Mouse (Mus musculus) C2C12 (cell line): ENCODE measurements around the gene Mapk8ip1. TPM values are rescaled to one million over a fixed set of nuclear protein-coding genes. Genes with fewer than 3 reads are reported as not detected.

Experiments
- H3K27me3 ChIP-seq: one replicate; pipeline ENCODE4 v1.6.1; 2011; ENCODE audit not compliant: control insufficient read depth, insufficient read depth, insufficient read length
- H3K36me3 ChIP-seq: one replicate; pipeline ENCODE4 v1.6.1; 2011; ENCODE audit not compliant: control insufficient read depth, insufficient read depth
- H3K4me3 ChIP-seq: one replicate; pipeline ENCODE4 v1.5.1; 2011; ENCODE audit warnings: mild to moderate bottlenecking, control low read depth; ENCODE audit not compliant: poor library complexity, insufficient read depth, severe bottlenecking
- H3K79me2 ChIP-seq: one replicate; pipeline ENCODE4 v1.6.1; 2011; ENCODE audit not compliant: control insufficient read depth, insufficient read depth
- H3K79me3 ChIP-seq: one replicate; pipeline ENCODE4 v1.6.1; 2011; ENCODE audit warnings: low read depth, control low read depth
- H3ac ChIP-seq: one replicate; pipeline ENCODE3; 2011; ENCODE audit warnings: low read depth; ENCODE audit not compliant: control insufficient read depth, insufficient read length
- CEBPB ChIP-seq: IDR thresholded peaks from one replicate; pipeline ENCODE4 v1.6.1; 2011; ENCODE audit warnings: low read depth, mild to moderate bottlenecking, control low read depth, moderate library complexity
- CTCF ChIP-seq: IDR thresholded peaks from one replicate; pipeline ENCODE4 v1.5.1; 2011; ENCODE audit not compliant: control insufficient read depth, insufficient read depth, insufficient read length
- FOSL1 ChIP-seq: IDR thresholded peaks from one replicate; pipeline ENCODE4 v1.8.0; 2011; ENCODE audit warnings: mild to moderate bottlenecking, low read length; ENCODE audit not compliant: poor library complexity, insufficient read depth, severe bottlenecking
- MAX ChIP-seq: IDR thresholded peaks from one replicate; pipeline ENCODE4 v1.6.1; 2011; ENCODE audit warnings: mild to moderate bottlenecking, control low read depth
- MYOD1 ChIP-seq: IDR thresholded peaks from one replicate; pipeline ENCODE4 v1.6.1; 2011; ENCODE audit warnings: low read depth; ENCODE audit not compliant: control insufficient read depth, insufficient read length
- MYOG ChIP-seq: IDR thresholded peaks from one replicate; pipeline ENCODE4 v1.6.1; 2011; ENCODE audit not compliant: control insufficient read depth, insufficient read length; ENCODE audit errors: extremely low read depth
- USF1 ChIP-seq: IDR thresholded peaks from one replicate; pipeline ENCODE4 v1.6.1; 2011; ENCODE audit warnings: low read depth, mild to moderate bottlenecking, control low read depth, moderate library complexity
- polyA plus RNA-seq: library from polyadenylated mRNA; unstranded; fragments of >200 nt; fragmentation: generic; extraction: Trizol; gene quantifications from one replicate; pipeline ENCODE4 v1.2.1, GENCODE M21; 2012; ENCODE audit warnings: missing spikeins

Mapk8ip1 gene
- polyA plus RNA-seq, 1 experiment = 18.8 TPM

DNA sequence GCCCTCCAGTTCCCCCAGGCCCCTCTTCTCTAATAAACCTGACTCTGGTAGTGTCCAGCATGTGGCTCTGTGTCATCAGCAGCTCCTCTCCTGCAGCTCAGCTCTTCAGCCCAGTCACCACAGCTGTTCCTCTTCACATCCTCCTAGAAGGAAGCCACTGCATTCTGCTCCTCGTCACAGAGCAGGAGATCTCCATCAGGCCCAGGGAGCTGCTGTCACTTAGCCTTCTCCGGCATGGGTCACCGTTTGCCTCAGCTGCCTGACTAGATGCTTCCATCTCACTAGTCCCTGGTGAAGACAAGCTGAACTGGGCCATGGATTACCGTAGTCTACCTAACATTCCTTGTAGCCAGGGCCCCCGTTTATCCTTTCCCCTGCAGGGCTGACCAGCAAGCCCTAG is 19.9 kb downstream of the Mapk8ip1 start:
- peaks cover under 1% of the 10 kb centered on the region for H3K79me3 ChIP-seq
- no peak for TF ChIP-seq MAX
- TF ChIP-seq USF1 = no peak
- TF ChIP-seq CEBPB = no peak
- TF ChIP-seq MYOG = no peak
- no peak for TF ChIP-seq FOSL1
- TF ChIP-seq CTCF = no peak
- no peak for TF ChIP-seq MYOD1
- peaks cover 11% of the 10 kb centered on the region for H3K79me2 ChIP-seq
- peaks cover 26% of the 10 kb centered on the region for H3K36me3 ChIP-seq
- H3ac ChIP-seq = no peak overlapping the region
- H3K4me3 ChIP-seq = no peak overlapping the region
- no peaks in the 10 kb centered on the region for H3K27me3 ChIP-seq

DNA sequence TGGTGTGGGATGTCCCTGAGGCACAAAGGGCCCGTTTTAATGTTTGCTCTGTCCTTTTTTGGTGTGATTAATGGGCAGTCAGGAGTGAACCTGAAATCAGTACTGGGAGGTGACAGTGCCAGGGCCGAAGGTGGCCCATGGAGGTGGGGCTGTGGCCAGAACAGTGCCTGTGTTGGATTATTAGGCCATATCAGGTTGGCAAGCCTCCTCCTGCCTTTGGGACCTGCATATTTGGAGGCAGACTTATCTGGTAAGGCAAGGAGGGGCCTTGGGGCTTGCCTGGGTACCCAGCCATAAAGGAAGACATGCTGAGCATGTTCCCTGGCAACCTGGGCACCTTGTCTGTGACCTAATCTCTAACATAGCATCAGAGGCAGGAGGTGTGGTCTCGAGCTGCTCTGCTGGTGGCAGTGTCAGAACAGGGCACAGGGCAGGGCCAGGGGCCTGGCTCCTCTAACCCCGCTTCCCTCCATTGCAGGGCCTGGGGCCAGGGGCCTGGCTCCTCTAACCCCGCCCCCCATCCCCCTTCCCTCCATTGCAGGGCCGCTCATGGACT is 20.5 kb downstream of the Mapk8ip1 start:
- Histone ChIP-seq H3K79me3 (peaks cover 2% of the 10 kb centered on the region), H3ac (no peak overlapping the region), H3K27me3 (no peaks in the 10 kb centered on the region), H3K79me2 (peaks cover 17% of the 10 kb centered on the region), H3K36me3 (peaks cover 26% of the 10 kb centered on the region), H3K4me3 (no peak overlapping the region)
- TF ChIP-seq CTCF = no peak
- TF ChIP-seq USF1 = no peak
- TF ChIP-seq MAX = no peak
- no peak for TF ChIP-seq MYOG
- TF ChIP-seq MYOD1 = no peak
- TF ChIP-seq CEBPB = no peak
- no peak for TF ChIP-seq FOSL1

DNA sequence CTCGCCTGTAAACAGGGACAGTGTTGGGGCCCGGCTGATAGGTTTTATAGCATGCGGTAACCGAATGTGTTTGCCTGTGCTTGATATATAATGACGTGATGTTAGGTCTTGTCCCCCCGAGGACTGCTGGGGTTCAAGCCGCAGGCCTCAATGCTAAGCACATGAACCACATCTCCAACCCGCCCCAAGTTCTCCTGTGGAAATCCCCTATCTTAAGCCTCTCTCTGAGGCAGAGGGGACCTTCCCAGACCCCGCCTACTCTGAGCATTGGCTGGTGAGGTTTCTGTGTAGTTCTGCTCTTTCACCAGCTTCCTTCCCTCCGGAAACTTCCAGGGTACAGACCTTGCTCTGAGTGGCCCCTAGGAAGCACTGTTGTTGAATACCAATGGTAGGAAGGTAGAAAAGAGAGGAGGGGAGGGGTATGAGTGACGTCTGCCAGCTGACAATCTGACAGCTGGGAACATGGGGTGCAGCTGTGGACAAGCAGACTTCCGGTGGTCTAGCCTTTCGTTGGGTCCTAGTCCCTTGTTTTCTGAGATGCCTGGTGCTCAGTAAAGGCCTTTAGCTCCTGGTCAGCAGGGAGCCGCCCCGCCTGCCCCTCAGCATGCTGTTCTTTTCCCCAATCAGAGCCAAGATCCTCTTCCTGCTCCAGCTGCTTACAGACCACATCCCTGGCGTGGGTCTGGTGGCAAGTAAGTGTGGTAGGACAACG is 21.1 kb downstream of the Mapk8ip1 start:
- H3K79me3 ChIP-seq = peaks cover 2% of the 10 kb centered on the region
- H3ac ChIP-seq = no peak overlapping the region
- H3K27me3 ChIP-seq = no peaks in the 10 kb centered on the region
- peaks cover 20% of the 10 kb centered on the region for H3K79me2 ChIP-seq
- H3K4me3 ChIP-seq = no peak overlapping the region
- H3K36me3 ChIP-seq = peaks cover 26% of the 10 kb centered on the region
- TF ChIP-seq MYOD1 (no peak), MYOG (no peak)

DNA sequence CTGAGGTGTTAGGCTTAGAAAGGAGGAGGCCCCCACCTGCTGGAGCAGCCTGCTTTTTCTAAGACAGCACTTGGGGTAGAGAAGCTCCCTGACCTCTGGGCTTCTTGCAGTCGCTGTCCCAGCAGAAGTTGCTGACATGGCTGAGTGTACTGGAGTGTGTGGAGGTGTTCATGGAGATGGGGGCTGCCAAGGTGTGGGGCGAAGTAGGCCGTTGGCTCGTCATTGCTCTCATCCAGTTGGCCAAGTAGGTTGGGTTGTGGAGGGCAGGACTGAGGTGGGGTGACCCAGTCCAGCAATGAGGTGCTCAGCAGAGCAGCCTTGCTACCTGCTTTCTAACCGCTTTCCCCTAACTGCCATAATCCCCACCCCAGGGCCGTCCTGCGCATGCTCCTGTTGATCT is 23.7 kb downstream of the Mapk8ip1 start:
- no peak for TF ChIP-seq FOSL1
- no peak for TF ChIP-seq MYOD1
- TF ChIP-seq CEBPB = no peak
- no peak for TF ChIP-seq CTCF
- no peak for TF ChIP-seq MAX
- no peak for TF ChIP-seq MYOG
- H3K4me3 ChIP-seq = no peak overlapping the region
- no peaks in the 10 kb centered on the region for H3K27me3 ChIP-seq
- no peak overlapping the region for H3ac ChIP-seq
- H3K79me2 ChIP-seq = peaks cover 20% of the 10 kb centered on the region
- H3K79me3 ChIP-seq = peaks cover 2% of the 10 kb centered on the region
- H3K36me3 ChIP-seq = peaks cover 20% of the 10 kb centered on the region

DNA sequence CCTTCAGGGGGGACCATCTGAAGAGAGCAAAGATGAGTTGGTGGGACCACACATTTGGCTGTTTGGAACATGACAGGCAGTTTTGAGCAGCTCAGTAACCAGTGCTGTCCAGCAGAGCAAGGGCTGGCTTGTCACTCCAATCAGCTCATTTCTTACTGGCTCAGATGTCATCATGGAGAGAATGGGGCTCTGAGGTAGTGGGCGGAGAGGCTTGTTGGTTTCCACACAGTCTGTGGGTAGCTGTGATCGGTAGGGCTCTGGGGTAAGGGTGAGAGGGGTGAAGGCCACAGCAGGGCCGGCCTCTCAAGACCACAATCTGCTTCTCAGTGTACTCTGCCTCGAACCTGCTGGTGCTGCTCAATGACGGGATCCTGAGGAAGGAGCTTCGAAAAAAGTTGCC is 24.8 kb downstream of the Mapk8ip1 start:
- H3K79me2 ChIP-seq = peaks cover 20% of the 10 kb centered on the region
- no peaks in the 10 kb centered on the region for H3K27me3 ChIP-seq
- TF ChIP-seq CTCF (no peak), FOSL1 (no peak), CEBPB (no peak), MYOD1 (no peak), USF1 (no peak), MYOG (no peak)
- peaks cover 2% of the 10 kb centered on the region for H3K79me3 ChIP-seq
- H3K36me3 ChIP-seq = peaks cover 20% of the 10 kb centered on the region
- H3ac ChIP-seq = peak overlapping the region; percentile 54
- H3K4me3 ChIP-seq = peak overlapping the region; percentile 99

DNA sequence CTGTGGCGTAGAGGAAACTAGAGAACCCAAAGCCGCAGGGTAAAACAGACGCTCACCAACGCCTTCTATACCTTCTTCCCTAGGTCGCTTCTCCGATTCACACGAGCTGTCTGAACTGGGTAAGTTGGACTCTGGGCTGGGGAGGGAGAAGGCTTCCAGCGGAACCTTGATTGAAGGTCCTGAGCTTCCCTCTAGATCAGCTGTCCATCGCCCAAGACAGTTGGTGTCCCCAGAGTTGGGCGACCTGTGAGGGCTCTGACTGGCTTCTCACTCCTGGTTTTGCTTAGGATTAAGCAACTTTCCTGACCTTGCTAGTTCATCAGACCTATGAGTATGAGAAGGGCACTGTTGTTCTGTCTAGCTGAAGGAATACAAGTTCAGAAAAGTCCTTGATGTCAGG is 25.3 kb downstream of the Mapk8ip1 start:
- Histone ChIP-seq H3K27me3 (peaks cover 3% of the 10 kb centered on the region), H3K4me3 (peak overlapping the region; percentile 99), H3K36me3 (peaks cover 20% of the 10 kb centered on the region), H3K79me3 (peaks cover 2% of the 10 kb centered on the region), H3ac (peak overlapping the region; percentile 54), H3K79me2 (peaks cover 20% of the 10 kb centered on the region)
- no peak for TF ChIP-seq FOSL1
- no peak for TF ChIP-seq CEBPB
